Mouse (Mus musculus): ENCODE results near the gene Sycn. TPM values are rescaled to one million over a fixed set of nuclear protein-coding genes. Genes with fewer than 3 reads are reported as not detected.

Sycn gene
- polyA plus RNA-seq, 1 experiment: not detected

- no peak for TF ChIP-seq CTCF (IDR thresholded peaks at IDR 0.05; ENCODE audit: control insufficient read depth, insufficient read depth, low read length)
- no peak for TF ChIP-seq POLR2A (IDR thresholded peaks at IDR 0.05; ENCODE audit: borderline replicate concordance, control insufficient read depth, low read depth, low read length)
- 90% methylated on average over 13 of the region's 13 CpGs for WGBS
- H3K4me3 ChIP-seq (replicated peaks; ENCODE audit: control insufficient read depth, low read depth, low read length): no peak overlapping the region
- H3K27ac ChIP-seq (ENCODE audit: control insufficient read depth, insufficient read depth, low read depth, low read length, poor library complexity): no peak overlapping the region
- no peaks in the 10 kb centered on the region for H3K4me1 ChIP-seq (ENCODE audit: control insufficient read depth, insufficient read depth, low read length)
Measured at GRCm38 (mm10) chr7:28562951-28563350, 22.3 kb downstream of the Sycn start.

- WGBS: 60% methylated on average over 5 of the region's 5 CpGs
- no peak overlapping the region for H3K4me3 ChIP-seq (replicated peaks; ENCODE audit: control insufficient read depth, low read depth, low read length)
- TF ChIP-seq POLR2A (IDR thresholded peaks at IDR 0.05; ENCODE audit: borderline replicate concordance, control insufficient read depth, low read depth, low read length): no peak
- TF ChIP-seq CTCF (IDR thresholded peaks at IDR 0.05; ENCODE audit: control insufficient read depth, insufficient read depth, low read length): no peak
- no peak overlapping the region; the same call in 1 of the 2 replicates for H3K27ac ChIP-seq (ENCODE audit: control insufficient read depth, insufficient read depth, low read depth, low read length, poor library complexity)
- H3K4me1 ChIP-seq (ENCODE audit: control insufficient read depth, insufficient read depth, low read length): peaks cover 1% of the 10 kb centered on the region; the same call in 1 of the 2 replicates
Measured at GRCm38 (mm10) chr7:28565407-28565806, 24.7 kb downstream of the Sycn start.

- H3K4me1 ChIP-seq (ENCODE audit: control insufficient read depth, insufficient read depth, low read length): peaks cover 1% of the 10 kb centered on the region; the same call in 1 of the 2 replicates
- H3K27ac ChIP-seq (ENCODE audit: control insufficient read depth, insufficient read depth, low read depth, low read length, poor library complexity): no peak overlapping the region
- 56% methylated on average over 4 of the region's 4 CpGs for WGBS
- H3K4me3 ChIP-seq (replicated peaks; ENCODE audit: control insufficient read depth, low read depth, low read length): no peak overlapping the region
- TF ChIP-seq CTCF (IDR thresholded peaks at IDR 0.05; ENCODE audit: control insufficient read depth, insufficient read depth, low read length) (no peak), POLR2A (IDR thresholded peaks at IDR 0.05; ENCODE audit: borderline replicate concordance, control insufficient read depth, low read depth, low read length) (no peak)
Measured at GRCm38 (mm10) chr7:28567539-28567938, 26.9 kb downstream of the Sycn start.

- Histone ChIP-seq H3K4me1 (ENCODE audit: control insufficient read depth, insufficient read depth, low read length) (peaks cover 1% of the 10 kb centered on the region; the same call in 1 of the 2 replicates), H3K4me3 (replicated peaks; ENCODE audit: control insufficient read depth, low read depth, low read length) (no peak overlapping the region), H3K27ac (ENCODE audit: control insufficient read depth, insufficient read depth, low read depth, low read length, poor library complexity) (no peak overlapping the region; the same call in 1 of the 2 replicates)
- no peak for TF ChIP-seq POLR2A (IDR thresholded peaks at IDR 0.05; ENCODE audit: borderline replicate concordance, control insufficient read depth, low read depth, low read length)
- TF ChIP-seq CTCF (IDR thresholded peaks at IDR 0.05; ENCODE audit: control insufficient read depth, insufficient read depth, low read length): peak; percentile 69
Measured at GRCm38 (mm10) chr7:28568253-28568652, 27.6 kb downstream of the Sycn start.

- Histone ChIP-seq H3K4me1 (ENCODE audit: control insufficient read depth, insufficient read depth, low read length) (peaks cover 1% of the 10 kb centered on the region; the same call in 1 of the 2 replicates), H3K27ac (ENCODE audit: control insufficient read depth, insufficient read depth, low read depth, low read length, poor library complexity) (no peak overlapping the region), H3K4me3 (replicated peaks; ENCODE audit: control insufficient read depth, low read depth, low read length) (no peak overlapping the region)
- no peak for TF ChIP-seq POLR2A (IDR thresholded peaks at IDR 0.05; ENCODE audit: borderline replicate concordance, control insufficient read depth, low read depth, low read length)
- TF ChIP-seq CTCF (IDR thresholded peaks at IDR 0.05; ENCODE audit: control insufficient read depth, insufficient read depth, low read length): no peak
- WGBS: 71% methylated on average over 12 of the region's 12 CpGs
Measured at GRCm38 (mm10) chr7:28570291-28570981, 29.8 kb downstream of the Sycn start.

GRCm38 (mm10) chr7:28570982-28571682 is 30.4 kb downstream of the Sycn start:
- Histone ChIP-seq H3K4me1 (ENCODE audit: control insufficient read depth, insufficient read depth, low read length) (peaks cover 1% of the 10 kb centered on the region; the same call in 1 of the 2 replicates), H3K4me3 (replicated peaks; ENCODE audit: control insufficient read depth, low read depth, low read length) (no peak overlapping the region), H3K27ac (ENCODE audit: control insufficient read depth, insufficient read depth, low read depth, low read length, poor library complexity) (no peak overlapping the region)
- TF ChIP-seq POLR2A (IDR thresholded peaks at IDR 0.05; ENCODE audit: borderline replicate concordance, control insufficient read depth, low read depth, low read length) (no peak), CTCF (IDR thresholded peaks at IDR 0.05; ENCODE audit: control insufficient read depth, insufficient read depth, low read length) (no peak)
- WGBS: 52% methylated on average over 5 of the region's 5 CpGs

- TF ChIP-seq POLR2A (IDR thresholded peaks at IDR 0.05; ENCODE audit: borderline replicate concordance, control insufficient read depth, low read depth, low read length): no peak
- TF ChIP-seq CTCF (IDR thresholded peaks at IDR 0.05; ENCODE audit: control insufficient read depth, insufficient read depth, low read length): no peak
- Histone ChIP-seq H3K27ac (ENCODE audit: control insufficient read depth, insufficient read depth, low read depth, low read length, poor library complexity) (no peak overlapping the region), H3K4me1 (ENCODE audit: control insufficient read depth, insufficient read depth, low read length) (peaks cover 1% of the 10 kb centered on the region; the same call in 1 of the 2 replicates)
Measured at GRCm38 (mm10) chr7:28572689-28573088, 32.0 kb downstream of the Sycn start.

GRCm38 (mm10) chr7:28573236-28573635 is 32.6 kb downstream of the Sycn start:
- H3K4me1 ChIP-seq (ENCODE audit: control insufficient read depth, insufficient read depth, low read length): peaks cover 1% of the 10 kb centered on the region; the same call in 1 of the 2 replicates
- TF ChIP-seq CTCF (IDR thresholded peaks at IDR 0.05; ENCODE audit: control insufficient read depth, insufficient read depth, low read length): no peak
- no peak for TF ChIP-seq POLR2A (IDR thresholded peaks at IDR 0.05; ENCODE audit: borderline replicate concordance, control insufficient read depth, low read depth, low read length)
- 82% methylated on average over 3 of the region's 3 CpGs for WGBS
- H3K4me3 ChIP-seq (replicated peaks; ENCODE audit: control insufficient read depth, low read depth, low read length): no peak overlapping the region
- H3K27ac ChIP-seq (ENCODE audit: control insufficient read depth, insufficient read depth, low read depth, low read length, poor library complexity): no peak overlapping the region

More at GRCm38 (mm10) chr7:28572689-28573088, 32.0 kb downstream of the Sycn start:
- 90% methylated on average over 5 of the region's 5 CpGs for WGBS
- no peak overlapping the region for H3K4me3 ChIP-seq (replicated peaks; ENCODE audit: control insufficient read depth, low read depth, low read length)

Measured in bone marrow, adult 2 months (tissue).